Mouse (Mus musculus) thymus, adult 2 months (tissue): Measurements from ENCODE around the gene 1600002K03Rik. TPM values are rescaled to one million over a fixed set of nuclear protein-coding genes. Genes with fewer than 3 reads are reported as not detected.
A peak's percentile ranks its signal among the peaks of the same experiment; 100 is the strongest.

Experiments used
- DNase-seq: peaks from one replicate; pipeline ENCODE4 v3.0.0; 2021
- H3K27ac ChIP-seq: fragments of 200-500 bp; 2 replicates; pipeline ENCODE4 v1.5.1; 2012; ENCODE audit warnings: low read length, control low read depth; ENCODE audit not compliant: control insufficient read depth, insufficient read depth
- H3K27me3 ChIP-seq: fragments of 200-500 bp; 2 replicates; pipeline ENCODE4 v1.6.1; 2012; ENCODE audit warnings: mild to moderate bottlenecking, low read length, moderate library complexity, mixed read lengths; ENCODE audit not compliant: control insufficient read depth, insufficient read depth
- H3K36me3 ChIP-seq: fragments of 200-500 bp; 2 replicates; pipeline ENCODE4 v1.6.1; 2012; ENCODE audit warnings: mild to moderate bottlenecking, low read length, moderate library complexity; ENCODE audit not compliant: control insufficient read depth, insufficient read depth
- H3K4me1 ChIP-seq: fragments of 200-500 bp; replicated peaks from 2 replicates; pipeline ENCODE4 v1.6.1; 2012; ENCODE audit warnings: low read length; ENCODE audit not compliant: control insufficient read depth, insufficient read depth
- H3K4me3 ChIP-seq: fragments of 200-500 bp; 2 replicates; pipeline ENCODE4 v1.5.1; 2012; ENCODE audit warnings: mild to moderate bottlenecking, low read length, control low read depth, moderate library complexity; ENCODE audit not compliant: control insufficient read depth, insufficient read depth
- CTCF ChIP-seq: fragments of 200-500 bp; IDR thresholded peaks from 2 replicates; pipeline ENCODE4 v1.5.1; 2012; ENCODE audit warnings: mild to moderate bottlenecking, control low read depth, low read length, moderate library complexity, borderline replicate concordance; ENCODE audit not compliant: control insufficient read depth, poor library complexity, insufficient read depth; ENCODE audit errors: extremely low read depth
- POLR2A ChIP-seq: fragments of 200-500 bp; IDR thresholded peaks from 2 replicates; pipeline ENCODE4 v1.6.1; 2012; ENCODE audit warnings: mild to moderate bottlenecking, low read length, control low read depth, moderate library complexity; ENCODE audit not compliant: control insufficient read depth, poor library complexity, insufficient read depth; ENCODE audit errors: extremely low read depth
- WGBS: fragments of 180-500 bp; shearing (Covaris S2); methylation state at CpG from one replicate; pipeline ENCODE4 v1.1.7; 2018; 5-methylcytosine and 5-hydroxymethylcytosine counted together
- polyA plus RNA-seq: library from polyadenylated mRNA; depleted of rRNA; stranded (reverse); fragments of >200 nt; gene quantifications from 2 replicates; pipeline ENCODE4 v1.2.3, GENCODE M21; 2012

Gene 1600002K03Rik
- polyA plus RNA-seq, 1 experiment = 14.8 TPM

- Histone ChIP-seq H3K36me3 (peaks cover 39% of the 10 kb centered on the region), H3K27me3 (no peaks in the 10 kb centered on the region), H3K4me3 (no peak overlapping the region), H3K27ac (no peak overlapping the region), H3K4me1 (peaks cover 10% of the 10 kb centered on the region)
- no peak for DNase-seq
- 84% methylated on average over 27 of the region's 27 CpGs for WGBS
- TF ChIP-seq CTCF = no peak
- no peak for TF ChIP-seq POLR2A
Measured at GRCm38 (mm10) chr10:80131952-80132350, 40.8 kb upstream of the 1600002K03Rik start.

GRCm38 (mm10) chr10:80133226-80133849 lies 39.4 kb upstream of the 1600002K03Rik start:
- no peak for TF ChIP-seq CTCF
- no peak for TF ChIP-seq POLR2A
- H3K27me3 ChIP-seq = no peaks in the 10 kb centered on the region
- H3K4me1 ChIP-seq = peaks cover 22% of the 10 kb centered on the region
- peaks cover 30% of the 10 kb centered on the region for H3K36me3 ChIP-seq
- 52% methylated on average over 8 of the region's 8 CpGs for WGBS
- no peak overlapping the region for H3K4me3 ChIP-seq
- no peak for DNase-seq
- no peak overlapping the region for H3K27ac ChIP-seq

- TF ChIP-seq CTCF = no peak
- no peak for TF ChIP-seq POLR2A
- DNase-seq = no peak
- peaks cover 24% of the 10 kb centered on the region for H3K36me3 ChIP-seq
- no peak overlapping the region for H3K27ac ChIP-seq
- no peak overlapping the region for H3K4me3 ChIP-seq
- H3K27me3 ChIP-seq = no peaks in the 10 kb centered on the region; the same call in 1 of the 2 replicates
- H3K4me1 ChIP-seq = peaks cover 31% of the 10 kb centered on the region
- 97% methylated on average over 9 of the region's 9 CpGs for WGBS
Measured at GRCm38 (mm10) chr10:80134421-80134820, 38.3 kb upstream of the 1600002K03Rik start.

GRCm38 (mm10) chr10:80135161-80135560 lies 37.6 kb upstream of the 1600002K03Rik start:
- DNase-seq = no peak
- H3K4me3 ChIP-seq = no peak overlapping the region
- no peaks in the 10 kb centered on the region; the same call in 1 of the 2 replicates for H3K27me3 ChIP-seq
- TF ChIP-seq POLR2A (no peak), CTCF (no peak)
- WGBS = 98% methylated on average over 10 of the region's 10 CpGs
- H3K4me1 ChIP-seq = peaks cover 35% of the 10 kb centered on the region
- H3K27ac ChIP-seq = no peak overlapping the region
- peaks cover 17% of the 10 kb centered on the region for H3K36me3 ChIP-seq

GRCm38 (mm10) chr10:80135641-80136040 lies 37.1 kb upstream of the 1600002K03Rik start:
- Histone ChIP-seq H3K27me3 (no peaks in the 10 kb centered on the region; the same call in 1 of the 2 replicates), H3K4me3 (no peak overlapping the region), H3K27ac (no peak overlapping the region), H3K4me1 (peaks cover 35% of the 10 kb centered on the region), H3K36me3 (peaks cover 12% of the 10 kb centered on the region)
- WGBS = 100% methylated on average over 1 of the region's 1 CpGs
- no peak for DNase-seq
- TF ChIP-seq CTCF (no peak), POLR2A (no peak)

- Histone ChIP-seq H3K27me3 (no peaks in the 10 kb centered on the region; the same call in 1 of the 2 replicates), H3K27ac (no peak overlapping the region), H3K4me1 (peaks cover 41% of the 10 kb centered on the region), H3K36me3 (peaks cover 8% of the 10 kb centered on the region), H3K4me3 (0 out of 2 replicates have a peak overlapping the region, but pooled peaks have one; percentile 49)
- 84% methylated on average over 49 of the region's 49 CpGs for WGBS
- TF ChIP-seq POLR2A (no peak), CTCF (no peak)
- no peak for DNase-seq
Measured at GRCm38 (mm10) chr10:80136179-80136951, 36.4 kb upstream of the 1600002K03Rik start.
